Mouse (Mus musculus): ENCODE data around the gene Olfr118.
"Not testable (repeated sequence)": the region's sequence is repeated elsewhere in the genome, so short reads cannot be mapped to it uniquely, and the experiment has no call there.

Gene Olfr118

GRCm38 (mm10) chr17:37666688-37667087 is at the start of gene Olfr118:
Gene Olfr118 (plus strand): TSS chr17:37666988.
- DNase-seq = no peak

- DNase-seq = no peak
Measured at GRCm38 (mm10) chr17:37627009-37627408, 39.8 kb upstream of the Olfr118 start, which contains the start of the genes Olfr115 and Olfr116. Gene Olfr115 (minus strand): TSS chr17:37627109. Gene Olfr116 (minus strand): TSS chr17:37627199.

GRCm38 (mm10) chr17:37663682-37664081 is 3.1 kb upstream of the Olfr118 start, which contains the start of gene Olfr117:
Gene Olfr117 (minus strand): TSS chr17:37663782.
- no peak for DNase-seq

- not testable (repeated sequence) for DNase-seq
Measured at GRCm38 (mm10) chr17:37696264-37696663, 29.5 kb downstream of the Olfr118 start, which contains the start of gene Olfr119. Gene Olfr119 (plus strand): TSS chr17:37696564.

- no peak for DNase-seq
Measured at GRCm38 (mm10) chr17:37721508-37721907, 54.7 kb downstream of the Olfr118 start, which contains the start of gene Olfr120. Gene Olfr120 (plus strand): TSS chr17:37721808.
